In genomic region chr9:29680677-29681076, GRCm38 (mm10) we compare ENCODE assay signal across 18 mouse cellular contexts.
DNase-seq lines count a peak whose midpoint lies in the region; ATAC-seq and TF ChIP-seq lines count a peak whose summit lies in the region.
"Had no signal": no experiment of that assay in that cellular context is flagged by ENCODE, and none has a peak within 500 bp of the region (broad histone marks: within the 10 kb centered on the region; RNA-seq: fewer than 3 reads in every experiment).

No protein-coding gene starts in this region.

- 15% methylated on average over 5 of the region's 5 CpGs for WGBS in midbrain, embryonic 13.5 days
- WGBS in midbrain, embryonic 11.5 days = 19% methylated on average over 5 of the region's 5 CpGs

- no peak overlapping the region for H3K9ac ChIP-seq in midbrain, embryonic 13.5 days (replicated peaks)
- no peak overlapping the region for H3K9ac ChIP-seq in midbrain, embryonic 11.5 days (ENCODE audit: low read length)
- H3K9ac ChIP-seq: embryonic facial prominence, embryonic 15.5 days; neural tube, embryonic 12.5 days had no signal

- no peaks in the 10 kb centered on the region for H3K36me3 ChIP-seq in midbrain, embryonic 13.5 days
- no peaks in the 10 kb centered on the region for H3K36me3 ChIP-seq in midbrain, embryonic 11.5 days (ENCODE audit: control insufficient read depth, insufficient read depth, low read length)
- H3K36me3 ChIP-seq: embryonic facial prominence, embryonic 15.5 days; neural tube, embryonic 12.5 days had no signal

- no peak overlapping the region for H3K4me2 ChIP-seq in midbrain, embryonic 13.5 days (replicated peaks)
- no peak overlapping the region for H3K4me2 ChIP-seq in midbrain, embryonic 11.5 days
- H3K4me2 ChIP-seq: embryonic facial prominence, embryonic 15.5 days; heart, embryonic 11.5 days; neural tube, embryonic 12.5 days had no signal

- intact Hi-C loops in gastrocnemius, adult 2 months (cut with DNase I) = no loop called here

- DNase-seq in embryo, embryonic 11 days = peak; percentile 32
- no peak for DNase-seq in embryo, embryonic 9.5 days (ENCODE audit: extremely low spot score)
- no peak for DNase-seq in midbrain, embryonic 11.5 days (ENCODE audit: low spot score, missing footprints)
- peak; percentile 44 for DNase-seq in forelimb bud, embryonic 11.5 days (ENCODE audit: low read depth, low spot score)
- DNase-seq in heart, adult 18-20 months = no peak
- no peak for DNase-seq in gastrocnemius, adult 2 months
- DNase-seq: adrenal gland, postnatal 25 days; cerebellum, adult 9-10 months; gastrocnemius, postnatal 10 days; kidney, adult 11 months; retina, postnatal 1 day; thymus, adult 18-20 months; thymus, postnatal 4 days had no signal

- H3K4me3 ChIP-seq in midbrain, embryonic 13.5 days (replicated peaks) = no peak overlapping the region
- no peak overlapping the region for H3K4me3 ChIP-seq in midbrain, embryonic 11.5 days (ENCODE audit: low read depth, low read length)
- no peak overlapping the region for H3K4me3 ChIP-seq in gastrocnemius, adult 2 months
- H3K4me3 ChIP-seq: embryonic facial prominence, embryonic 15.5 days; neural tube, embryonic 12.5 days had no signal

- ATAC-seq in midbrain, embryonic 13.5 days = no peak
- no peak for ATAC-seq in midbrain, embryonic 11.5 days (ENCODE audit: low FRiP score)

- no peaks in the 10 kb centered on the region for H3K27me3 ChIP-seq in midbrain, embryonic 13.5 days
- no peaks in the 10 kb centered on the region for H3K27me3 ChIP-seq in midbrain, embryonic 11.5 days (ENCODE audit: control insufficient read depth, insufficient read depth, low read length)
- H3K27me3 ChIP-seq: embryonic facial prominence, embryonic 15.5 days; neural tube, embryonic 12.5 days had no signal

- TF ChIP-seq CTCF in gastrocnemius, adult 2 months (IDR thresholded peaks at IDR 0.05) = no peak

- peak overlapping the region; percentile 8; the same call in 1 of the 2 replicates for H3K27ac ChIP-seq in midbrain, embryonic 13.5 days
- no peak overlapping the region for H3K27ac ChIP-seq in midbrain, embryonic 11.5 days (ENCODE audit: low read depth, low read length)
- H3K27ac ChIP-seq in gastrocnemius, adult 2 months = no peak overlapping the region
- H3K27ac ChIP-seq: embryonic facial prominence, embryonic 15.5 days; macrophage; neural tube, embryonic 12.5 days had no signal

- peaks cover 13% of the 10 kb centered on the region for H3K4me1 ChIP-seq in midbrain, embryonic 13.5 days (replicated peaks)
- no peaks in the 10 kb centered on the region for H3K4me1 ChIP-seq in midbrain, embryonic 11.5 days (ENCODE audit: control insufficient read depth, insufficient read depth, low read length)
- H3K4me1 ChIP-seq: embryonic facial prominence, embryonic 15.5 days had no signal

- no peaks in the 10 kb centered on the region for H3K9me3 ChIP-seq in midbrain, embryonic 13.5 days
- H3K9me3 ChIP-seq in midbrain, embryonic 11.5 days (ENCODE audit: control insufficient read depth, low read length) = no peaks in the 10 kb centered on the region
- H3K9me3 ChIP-seq: embryonic facial prominence, embryonic 15.5 days; neural tube, embryonic 12.5 days had no signal

Comparison
In these comparisons a context has a peak if more than half of its experiments do, and no peak if none do; other contexts are left out.
1. DNase-seq: peak in embryo, embryonic 11 days (single experiment) and forelimb bud, embryonic 11.5 days (single experiment); none in embryo, embryonic 9.5 days (single experiment), midbrain, embryonic 11.5 days (single experiment), heart, adult 18-20 months (0 of 2) and gastrocnemius, adult 2 months (single experiment).